Mouse (Mus musculus) bone marrow macrophage, adult 2 months (primary cell): ENCODE measurements at regions not wholly inside any gene's neighbourhood (a gene's known extent, or its start where the extent isn't known, plus 50 kb on each side); places are given as distances from the start of the nearest gene placed in this dataset.

Experiments used
- CTCF ChIP-seq: IDR thresholded peaks from 2 replicates; pipeline ENCODE4 v1.5.1; 2012; ENCODE audit warnings: low read depth, mild to moderate bottlenecking, low read length, moderate library complexity
- POLR2A ChIP-seq: IDR thresholded peaks from 2 replicates; pipeline ENCODE4 v1.6.1; 2012; ENCODE audit warnings: mild to moderate bottlenecking, low read depth, low read length, borderline replicate concordance

DNA sequence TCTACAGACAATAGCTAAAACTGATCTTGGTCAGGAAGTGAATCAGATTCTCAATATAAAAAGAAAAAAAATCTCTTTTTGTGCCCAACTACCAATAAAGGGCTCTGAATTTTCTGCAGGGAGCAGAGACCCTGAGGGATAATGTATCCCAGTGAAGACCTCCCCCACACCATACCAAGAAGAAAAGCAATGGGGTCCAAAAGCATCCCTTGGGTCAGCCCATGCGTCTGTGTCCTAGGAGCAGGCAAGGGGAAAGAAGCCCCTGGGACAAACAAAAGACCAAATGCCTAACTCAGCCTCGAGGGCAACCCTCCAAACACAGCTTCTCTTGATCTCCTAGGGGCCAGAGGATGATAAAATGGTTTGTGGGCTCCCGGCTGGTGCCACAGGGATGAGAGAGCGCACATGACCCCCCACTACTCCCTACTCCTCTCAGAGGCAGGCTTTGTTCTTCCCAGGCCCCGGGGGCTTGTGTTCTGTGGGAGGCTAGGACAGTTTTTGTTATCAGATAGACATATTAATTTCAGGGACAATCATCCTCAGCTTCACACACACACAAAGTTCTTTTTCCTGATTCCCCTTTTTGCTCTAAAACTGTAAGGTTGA is 172.0 kb upstream of the Slc25a13 start:
- TF ChIP-seq POLR2A: no peak
- TF ChIP-seq CTCF: no peak
